Mouse (Mus musculus) intestine, embryonic 15.5 days (tissue): ENCODE results near the gene Olfr519. TPM values are rescaled to one million over a fixed set of nuclear protein-coding genes. Genes with fewer than 3 reads are reported as not detected.
A peak's percentile ranks its signal among the peaks of the same experiment; 100 is the strongest.

Experiments used
- ATAC-seq: fragments of 200-750 bp; cut with Nextera tagmentation; 2 replicates; pipeline ENCODE4 v1.8.0; 2017; ENCODE audit warnings: moderate TSS enrichment, moderate library complexity
- H3K27ac ChIP-seq: fragments of 300-500 bp; sonication (generic); 2 replicates; pipeline ENCODE4 v1.5.1; 2015; ENCODE audit warnings: mild to moderate bottlenecking, inconsistent platforms
- H3K27me3 ChIP-seq: fragments of 300-500 bp; sonication (generic); replicated peaks from 2 replicates; pipeline ENCODE4 v1.6.1; 2015; ENCODE audit warnings: inconsistent platforms
- H3K36me3 ChIP-seq: fragments of 300-500 bp; sonication (generic); 2 replicates; pipeline ENCODE4 v1.6.1; 2015; ENCODE audit warnings: inconsistent platforms
- H3K4me1 ChIP-seq: fragments of 300-500 bp; sonication (generic); replicated peaks from 2 replicates; pipeline ENCODE4 v1.6.1; 2015; ENCODE audit warnings: inconsistent platforms
- H3K4me2 ChIP-seq: fragments of 300-500 bp; sonication (generic); replicated peaks from 2 replicates; pipeline ENCODE4 v1.6.1; 2015; ENCODE audit warnings: mild to moderate bottlenecking, inconsistent platforms
- H3K4me3 ChIP-seq: fragments of 300-500 bp; sonication (generic); replicated peaks from 2 replicates; pipeline ENCODE4 v1.5.1; 2015; ENCODE audit warnings: inconsistent platforms
- H3K9ac ChIP-seq: fragments of 300-500 bp; sonication (generic); 2 replicates; pipeline ENCODE4 v1.6.1; 2015; ENCODE audit warnings: inconsistent platforms
- H3K9me3 ChIP-seq: fragments of 300-500 bp; sonication (generic); 2 replicates; pipeline ENCODE4 v1.6.1; 2016; ENCODE audit warnings: inconsistent platforms
- WGBS: fragments of 180-500 bp; shearing (Covaris S2); methylation state at CpG from one replicate; pipeline ENCODE4 v1.1.7; 2015; 5-methylcytosine and 5-hydroxymethylcytosine counted together
- polyA plus RNA-seq: library from polyadenylated mRNA; unstranded; fragments of >200 nt; fragmentation: Nextera tagmentation; extraction: Ambion mirVana; gene quantifications from 2 replicates; pipeline ENCODE4 v1.2.1, GENCODE M21; 2015

Gene Olfr519
- polyA plus RNA-seq: not detected in 2 replicates

GRCm38 (mm10) chr7:108894320-108894719 is at the start of gene Olfr519:
Gene Olfr519, minus strand, starts transcription at chr7:108894420.
- ATAC-seq: no peak
- Histone ChIP-seq H3K27me3 (no peaks in the 10 kb centered on the region), H3K4me1 (no peaks in the 10 kb centered on the region), H3K4me3 (no peak within 1 kb of the TSS), H3K27ac (no peak within 1 kb of the TSS), H3K9me3 (no peaks in the 10 kb centered on the region), H3K36me3 (no peaks in the 10 kb centered on the region), H3K9ac (no peak within 1 kb of the TSS), H3K4me2 (no peak within 1 kb of the TSS)
- WGBS: 80% methylated on average over 5 of the region's 5 CpGs

- H3K27me3 ChIP-seq: no peaks in the 10 kb centered on the region
- no peak overlapping the region for H3K27ac ChIP-seq
- H3K4me2 ChIP-seq: no peak overlapping the region
- no peak overlapping the region for H3K9ac ChIP-seq
- ATAC-seq: peak; percentile 61
- H3K36me3 ChIP-seq: peaks cover 41% of the 10 kb centered on the region
- 3% methylated on average over 2 of the region's 2 CpGs for WGBS
- H3K4me1 ChIP-seq: no peaks in the 10 kb centered on the region
- H3K4me3 ChIP-seq: no peak overlapping the region
- no peaks in the 10 kb centered on the region for H3K9me3 ChIP-seq
Observed at GRCm38 (mm10) chr7:108944002-108944401, 49.8 kb upstream of the Olfr519 start.

- no peak overlapping the region for H3K4me3 ChIP-seq
- H3K4me1 ChIP-seq: no peaks in the 10 kb centered on the region
- WGBS: 90% methylated on average over 9 of the region's 9 CpGs
- ATAC-seq: no peak
- no peaks in the 10 kb centered on the region for H3K9me3 ChIP-seq
- H3K27me3 ChIP-seq: no peaks in the 10 kb centered on the region
- peaks cover 56% of the 10 kb centered on the region for H3K36me3 ChIP-seq
- H3K27ac ChIP-seq: no peak overlapping the region
- no peak overlapping the region for H3K4me2 ChIP-seq
- no peak overlapping the region for H3K9ac ChIP-seq
Observed at GRCm38 (mm10) chr7:108941466-108941865, 47.2 kb upstream of the Olfr519 start.

- Histone ChIP-seq H3K27me3 (no peaks in the 10 kb centered on the region), H3K9me3 (no peaks in the 10 kb centered on the region), H3K36me3 (peaks cover 38% of the 10 kb centered on the region), H3K4me1 (peaks cover 8% of the 10 kb centered on the region), H3K4me2 (no peak overlapping the region), H3K4me3 (no peak overlapping the region), H3K27ac (no peak overlapping the region), H3K9ac (no peak overlapping the region)
- no peak for ATAC-seq
- WGBS: 97% methylated on average over 4 of the region's 4 CpGs
Observed at GRCm38 (mm10) chr7:108936591-108936990, 42.4 kb upstream of the Olfr519 start.

GRCm38 (mm10) chr7:108935411-108935810 is 41.2 kb upstream of the Olfr519 start:
- H3K27me3 ChIP-seq: no peaks in the 10 kb centered on the region
- H3K4me2 ChIP-seq: peak overlapping the region; percentile 74
- peaks cover 29% of the 10 kb centered on the region for H3K36me3 ChIP-seq
- H3K4me3 ChIP-seq: peak overlapping the region; percentile 100
- H3K9me3 ChIP-seq: no peaks in the 10 kb centered on the region
- WGBS: 79% methylated on average over 7 of the region's 7 CpGs
- no peak overlapping the region for H3K27ac ChIP-seq
- ATAC-seq: no peak
- H3K9ac ChIP-seq: peak overlapping the region; percentile 97; the same call in 1 of the 2 replicates
- H3K4me1 ChIP-seq: peaks cover 8% of the 10 kb centered on the region

GRCm38 (mm10) chr7:108934836-108935235 is 40.6 kb upstream of the Olfr519 start:
- Histone ChIP-seq H3K9ac (peak overlapping the region; percentile 97), H3K36me3 (peaks cover 23% of the 10 kb centered on the region), H3K9me3 (no peaks in the 10 kb centered on the region), H3K27ac (no peak overlapping the region), H3K27me3 (no peaks in the 10 kb centered on the region), H3K4me3 (peak overlapping the region; percentile 100), H3K4me1 (peaks cover 8% of the 10 kb centered on the region), H3K4me2 (peak overlapping the region; percentile 74)
- 0 out of 2 replicates have a peak, but pooled peaks have one; percentile 8 for ATAC-seq
- WGBS: 3% methylated on average over 8 of the region's 8 CpGs

GRCm38 (mm10) chr7:108933794-108934731 is 39.8 kb upstream of the Olfr519 start, which contains the start of gene Eif3f:
Gene Eif3f, plus strand, starts transcription at chr7:108934417.
- Histone ChIP-seq H3K4me2 (peak within 1 kb of the TSS; percentile 74), H3K4me3 (peak within 1 kb of the TSS; percentile 100), H3K27ac (peak within 1 kb of the TSS; percentile 79), H3K27me3 (no peaks in the 10 kb centered on the region), H3K4me1 (peaks cover 8% of the 10 kb centered on the region), H3K9ac (peak within 1 kb of the TSS; percentile 97), H3K9me3 (no peaks in the 10 kb centered on the region), H3K36me3 (peaks cover 16% of the 10 kb centered on the region)
- WGBS: 2% methylated on average over 50 of the region's 50 CpGs
- ATAC-seq: peak; percentile 99

GRCm38 (mm10) chr7:108929726-108930393 is 35.6 kb upstream of the Olfr519 start, which contains the start of gene Nlrp10:
Gene Nlrp10, minus strand, starts transcription at chr7:108930178.
- Histone ChIP-seq H3K4me1 (no peaks in the 10 kb centered on the region), H3K27ac (no peak within 1 kb of the TSS), H3K27me3 (no peaks in the 10 kb centered on the region), H3K36me3 (no peaks in the 10 kb centered on the region), H3K4me3 (no peak within 1 kb of the TSS), H3K9me3 (no peaks in the 10 kb centered on the region), H3K9ac (no peak within 1 kb of the TSS), H3K4me2 (no peak within 1 kb of the TSS)
- 69% methylated on average over 6 of the region's 6 CpGs for WGBS
- ATAC-seq: no peak

- H3K27ac ChIP-seq: no peak overlapping the region
- 72% methylated on average over 11 of the region's 11 CpGs for WGBS
- no peak overlapping the region for H3K4me2 ChIP-seq
- no peaks in the 10 kb centered on the region for H3K9me3 ChIP-seq
- H3K27me3 ChIP-seq: no peaks in the 10 kb centered on the region
- H3K4me1 ChIP-seq: no peaks in the 10 kb centered on the region
- no peak for ATAC-seq
- no peak overlapping the region for H3K9ac ChIP-seq
- no peaks in the 10 kb centered on the region for H3K36me3 ChIP-seq
- H3K4me3 ChIP-seq: no peak overlapping the region
Observed at GRCm38 (mm10) chr7:108928280-108929188, 34.3 kb upstream of the Olfr519 start.

- ATAC-seq: no peak
- 67% methylated on average over 4 of the region's 4 CpGs for WGBS
Observed at GRCm38 (mm10) chr7:108927043-108927442, 32.8 kb upstream of the Olfr519 start.

GRCm38 (mm10) chr7:108903969-108904368 is 9.7 kb upstream of the Olfr519 start:
- no peak overlapping the region for H3K27ac ChIP-seq
- H3K9ac ChIP-seq: no peak overlapping the region
- H3K4me3 ChIP-seq: no peak overlapping the region
- no peaks in the 10 kb centered on the region for H3K9me3 ChIP-seq
- H3K27me3 ChIP-seq: no peaks in the 10 kb centered on the region
- H3K36me3 ChIP-seq: no peaks in the 10 kb centered on the region
- H3K4me2 ChIP-seq: no peak overlapping the region
- WGBS: 82% methylated on average over 2 of the region's 2 CpGs
- no peak for ATAC-seq
- H3K4me1 ChIP-seq: no peaks in the 10 kb centered on the region

More at GRCm38 (mm10) chr7:108927043-108927442, 32.8 kb upstream of the Olfr519 start:
- H3K9me3 ChIP-seq: no peaks in the 10 kb centered on the region
- no peak overlapping the region for H3K27ac ChIP-seq
- H3K27me3 ChIP-seq: no peaks in the 10 kb centered on the region
- no peak overlapping the region for H3K4me3 ChIP-seq
- H3K4me2 ChIP-seq: no peak overlapping the region
- H3K36me3 ChIP-seq: no peaks in the 10 kb centered on the region
- H3K4me1 ChIP-seq: no peaks in the 10 kb centered on the region
- H3K9ac ChIP-seq: no peak overlapping the region
